18 mouse cellular contexts compared by ENCODE assay signal in genomic region chr10:128935826-128936440, GRCm38 (mm10). TPM values are rescaled to one million over a fixed set of nuclear protein-coding genes. Genes with fewer than 3 reads are reported as not detected.
DNase-seq lines count a peak whose midpoint lies in the region; ATAC-seq and TF ChIP-seq lines count a peak whose summit lies in the region.
"Had no signal": no experiment of that assay in that cellular context is flagged by ENCODE, and none has a peak within 500 bp of the region (broad histone marks: within the 10 kb centered on the region; RNA-seq: fewer than 3 reads in every experiment).

No protein-coding gene starts in this region.

- no peak overlapping the region for H3K9ac ChIP-seq in hindbrain, embryonic 13.5 days
- H3K9ac ChIP-seq in hindbrain, embryonic 11.5 days (ENCODE audit: low read depth, low read length), result no peak overlapping the region
- no peak overlapping the region for H3K9ac ChIP-seq in heart, postnatal 0 days (replicated peaks; ENCODE audit: low read depth, low read length)
- H3K9ac ChIP-seq: limb, embryonic 13.5 days; lung, embryonic 14.5 days had no signal

- no peak for TF ChIP-seq CTCF in C2C12 (IDR thresholded peaks at IDR 0.05; ENCODE audit: control insufficient read depth, insufficient read depth, insufficient read length)
- no peak for TF ChIP-seq CTCF in heart, postnatal 0 days (IDR thresholded peaks at IDR 0.05; ENCODE audit: low read depth)

- H3K36me3 ChIP-seq in hindbrain, embryonic 13.5 days, result no peaks in the 10 kb centered on the region
- H3K36me3 ChIP-seq in hindbrain, embryonic 11.5 days (ENCODE audit: control insufficient read depth, insufficient read depth, low read length), result no peaks in the 10 kb centered on the region
- H3K36me3 ChIP-seq in C2C12 (ENCODE audit: control insufficient read depth, insufficient read depth), result peaks cover 13% of the 10 kb centered on the region
- no peaks in the 10 kb centered on the region for H3K36me3 ChIP-seq in heart, postnatal 0 days (replicated peaks; ENCODE audit: control insufficient read depth, insufficient read depth, low read length)
- H3K36me3 ChIP-seq: limb, embryonic 13.5 days had no signal

- peaks cover 59% of the 10 kb centered on the region for H3K27me3 ChIP-seq in hindbrain, embryonic 13.5 days
- peaks cover 28% of the 10 kb centered on the region; the same call in 1 of the 2 replicates for H3K27me3 ChIP-seq in hindbrain, embryonic 11.5 days (ENCODE audit: control insufficient read depth, insufficient read depth, low read length)
- no peaks in the 10 kb centered on the region for H3K27me3 ChIP-seq in C2C12 (ENCODE audit: control insufficient read depth, insufficient read depth, insufficient read length)
- peaks cover 14% of the 10 kb centered on the region; the same call in 1 of the 2 replicates for H3K27me3 ChIP-seq in heart, postnatal 0 days (ENCODE audit: control insufficient read depth, insufficient read depth, low read length)

- no peak for DNase-seq in hindbrain, embryonic 11.5 days (ENCODE audit: low spot score)
- peak; percentile 66 for DNase-seq in cerebellum, adult 9-11 months
- DNase-seq in heart, postnatal 0 days (ENCODE audit: low spot score), result no peak
- no peak for DNase-seq in B cell, adult 2 months
- DNase-seq: adrenal gland, postnatal 36 days; lung, embryonic 14.5 days; right cerebral cortex, postnatal 4 days had no signal

- peak overlapping the region; percentile 77 for H3ac ChIP-seq in C2C12 (ENCODE audit: control insufficient read depth, insufficient read length, low read depth)

- no peak for TF ChIP-seq EP300 in heart, postnatal 0 days (IDR thresholded peaks at IDR 0.05; ENCODE audit: low read depth)

- H3K4me1 ChIP-seq in hindbrain, embryonic 13.5 days (replicated peaks), result peaks cover 16% of the 10 kb centered on the region
- no peaks in the 10 kb centered on the region for H3K4me1 ChIP-seq in hindbrain, embryonic 11.5 days (replicated peaks; ENCODE audit: control insufficient read depth, insufficient read depth, low read length)
- peaks cover 23% of the 10 kb centered on the region; the same call in 1 of the 2 replicates for H3K4me1 ChIP-seq in heart, postnatal 0 days (ENCODE audit: control insufficient read depth, insufficient read depth)

- H3K4me2 ChIP-seq in hindbrain, embryonic 13.5 days, result peak overlapping the region; percentile 22
- no peak overlapping the region for H3K4me2 ChIP-seq in hindbrain, embryonic 11.5 days (replicated peaks; ENCODE audit: low read depth, low read length)
- H3K4me2 ChIP-seq in heart, postnatal 0 days (ENCODE audit: low read depth, low read length), result peak overlapping the region; percentile 81
- H3K4me2 ChIP-seq: limb, embryonic 13.5 days; lung, embryonic 14.5 days; midbrain, embryonic 11.5 days had no signal

- H3K9me3 ChIP-seq in hindbrain, embryonic 13.5 days, result no peaks in the 10 kb centered on the region
- no peaks in the 10 kb centered on the region for H3K9me3 ChIP-seq in hindbrain, embryonic 11.5 days (ENCODE audit: control insufficient read depth, low read length)
- no peaks in the 10 kb centered on the region for H3K9me3 ChIP-seq in heart, postnatal 0 days (replicated peaks; ENCODE audit: control insufficient read depth, low read length)
- H3K9me3 ChIP-seq: limb, embryonic 13.5 days had no signal

- peaks cover 35% of the 10 kb centered on the region for H3K79me3 ChIP-seq in C2C12 (ENCODE audit: low read depth)

- WGBS in hindbrain, embryonic 13.5 days, result 71% methylated on average over 8 of the region's 8 CpGs
- WGBS in hindbrain, embryonic 11.5 days, result 71% methylated on average over 8 of the region's 8 CpGs
- WGBS in heart, postnatal 0 days, result 76% methylated on average over 8 of the region's 8 CpGs

- H3K79me2 ChIP-seq in C2C12 (ENCODE audit: control insufficient read depth, insufficient read depth), result peaks cover 67% of the 10 kb centered on the region

- no peak overlapping the region for H3K27ac ChIP-seq in hindbrain, embryonic 13.5 days
- no peak overlapping the region for H3K27ac ChIP-seq in hindbrain, embryonic 11.5 days (ENCODE audit: low read depth, low read length)
- no peak overlapping the region for H3K27ac ChIP-seq in heart, postnatal 0 days (ENCODE audit: low read depth)
- H3K27ac ChIP-seq: limb, embryonic 13.5 days had no signal

- no peak for ATAC-seq in hindbrain, embryonic 13.5 days (ENCODE audit: low FRiP score)
- no peak for ATAC-seq in hindbrain, embryonic 11.5 days (ENCODE audit: low FRiP score)
- ATAC-seq in heart, postnatal 0 days (ENCODE audit: insufficient read depth, low read depth), result no peak
- ATAC-seq in erythroblast, adult 5-6 weeks (replicated peaks; ENCODE audit: low FRiP score, poor library complexity, severe bottlenecking), result no peak
- ATAC-seq in activated CD4-positive, CD25-positive, alpha-beta regulatory T cell, adult 4 months, result no peak

- no peak overlapping the region for H3K4me3 ChIP-seq in hindbrain, embryonic 13.5 days
- H3K4me3 ChIP-seq in hindbrain, embryonic 11.5 days (ENCODE audit: low read depth, low read length), result no peak overlapping the region
- H3K4me3 ChIP-seq in C2C12 (ENCODE audit: insufficient read depth, poor library complexity, severe bottlenecking), result peak overlapping the region; percentile 54
- 0 out of 2 replicates have a peak overlapping the region, but pooled peaks have one; percentile 55 for H3K4me3 ChIP-seq in heart, postnatal 0 days (ENCODE audit: low read depth, low read length)
- H3K4me3 ChIP-seq: limb, embryonic 13.5 days had no signal

TF ChIP-seq in C2C12, 6 proteins besides CTCF, POLR2A, EP300 and RAD21 (continues in another document):
- TF ChIP-seq CEBPB (IDR thresholded peaks at IDR 0.05; ENCODE audit: low read depth) (no peak), USF1 (IDR thresholded peaks at IDR 0.05; ENCODE audit: low read depth) (no peak), FOSL1 (IDR thresholded peaks at IDR 0.05; ENCODE audit: insufficient read depth, low read length, poor library complexity, severe bottlenecking) (no peak)

RNA-seq across cellular contexts. Expression of gene Itga7, which starts 2.3 kb away (rescaled TPM):
- 5.2 and 6.3 TPM in 2 replicates for polyA plus RNA-seq in hindbrain, embryonic 13.5 days (2015; fragmentation: Nextera tagmentation; extraction: Ambion mirVana)
- polyA plus RNA-seq in hindbrain, embryonic 11.5 days (2014; fragmentation: Nextera tagmentation; extraction: Ambion mirVana), result 1.7 and 3.0 TPM in 2 replicates
- polyA plus RNA-seq in C2C12 (2012; fragmentation: generic; extraction: Trizol), result 100 TPM
- 22.3 and 41.4 TPM in 2 replicates for total RNA-seq in heart, postnatal 0 days (2014; rRNA removed; ENCODE audit: low replicate concordance)
- 18.5 and 22.7 TPM in 2 replicates for polyA plus RNA-seq in heart, postnatal 0 days (2015; fragmentation: Nextera tagmentation; extraction: Ambion mirVana)
- not detected in 2 replicates for total RNA-seq in erythroblast, adult 5-6 weeks (2015; ENCODE audit: low replicate concordance)
- not detected in 2 replicates for total RNA-seq in erythroblast, adult 5-6 weeks (2017; ENCODE audit: low replicate concordance)
- polyA plus RNA-seq in activated CD4-positive, CD25-positive, alpha-beta regulatory T cell, adult 4 months (2017; shearing (Covaris generic)), result 1 to 10 TPM; 2.9 to 6.1 TPM
- total RNA-seq: hematopoietic stem cell, adult 5-6 weeks had no signal

RNA-seq across cellular contexts. Expression of gene Bloc1s1, which starts 12.1 kb away (rescaled TPM):
- polyA plus RNA-seq in hindbrain, embryonic 13.5 days (2015; fragmentation: Nextera tagmentation; extraction: Ambion mirVana), result 281 and 286 TPM in 2 replicates
- polyA plus RNA-seq in hindbrain, embryonic 11.5 days (2014; fragmentation: Nextera tagmentation; extraction: Ambion mirVana), result 260 and 269 TPM in 2 replicates
- polyA plus RNA-seq in C2C12 (2012; fragmentation: generic; extraction: Trizol), result 204 TPM
- 121 and 130 TPM in 2 replicates for total RNA-seq in heart, postnatal 0 days (2014; rRNA removed; ENCODE audit: low replicate concordance)
- 292 and 295 TPM in 2 replicates for polyA plus RNA-seq in heart, postnatal 0 days (2015; fragmentation: Nextera tagmentation; extraction: Ambion mirVana)
- 25.4 and 37.0 TPM in 2 replicates for total RNA-seq in erythroblast, adult 5-6 weeks (2015; ENCODE audit: low replicate concordance)
- 22.7 and 24.7 TPM in 2 replicates for total RNA-seq in erythroblast, adult 5-6 weeks (2017; ENCODE audit: low replicate concordance)
- polyA plus RNA-seq in activated CD4-positive, CD25-positive, alpha-beta regulatory T cell, adult 4 months (2017; shearing (Covaris generic)), result 100 to 1,000 TPM; 218 to 252 TPM

RNA-seq across cellular contexts. Expression of gene Rdh5, which starts 13.2 kb away (rescaled TPM):
- polyA plus RNA-seq in hindbrain, embryonic 13.5 days (2015; fragmentation: Nextera tagmentation; extraction: Ambion mirVana), result 16.6 and 19.3 TPM in 2 replicates
- polyA plus RNA-seq in hindbrain, embryonic 11.5 days (2014; fragmentation: Nextera tagmentation; extraction: Ambion mirVana), result 11.6 and 12.1 TPM in 2 replicates
- polyA plus RNA-seq in C2C12 (2012; fragmentation: generic; extraction: Trizol), result 12.6 TPM
- total RNA-seq in heart, postnatal 0 days (2014; rRNA removed; ENCODE audit: low replicate concordance), result 7.6 and 14.3 TPM in 2 replicates
- polyA plus RNA-seq in heart, postnatal 0 days (2015; fragmentation: Nextera tagmentation; extraction: Ambion mirVana), result 9.3 and 11.1 TPM in 2 replicates
- total RNA-seq in erythroblast, adult 5-6 weeks (2015; ENCODE audit: low replicate concordance), result 5.0 TPM in 1 of 2 replicates, not detected in the other
- 1.1 TPM in 1 of 2 replicates, not detected in the other for total RNA-seq in erythroblast, adult 5-6 weeks (2017; ENCODE audit: low replicate concordance)
- 1 to 10 TPM; 5.7 to 8.9 TPM for polyA plus RNA-seq in activated CD4-positive, CD25-positive, alpha-beta regulatory T cell, adult 4 months (2017; shearing (Covaris generic))

RNA-seq across cellular contexts. Expression of gene Mettl7b, which starts 24.9 kb away (rescaled TPM):
- polyA plus RNA-seq in hindbrain, embryonic 13.5 days (2015; fragmentation: Nextera tagmentation; extraction: Ambion mirVana), result not detected in 2 replicates
- polyA plus RNA-seq in hindbrain, embryonic 11.5 days (2014; fragmentation: Nextera tagmentation; extraction: Ambion mirVana), result not detected in 2 replicates
- not detected for polyA plus RNA-seq in C2C12 (2012; fragmentation: generic; extraction: Trizol)
- not detected in 2 replicates for total RNA-seq in heart, postnatal 0 days (2014; rRNA removed; ENCODE audit: low replicate concordance)
- not detected in 2 replicates for polyA plus RNA-seq in heart, postnatal 0 days (2015; fragmentation: Nextera tagmentation; extraction: Ambion mirVana)
- not detected in 2 replicates for total RNA-seq in erythroblast, adult 5-6 weeks (2015; ENCODE audit: low replicate concordance)
- not detected in 2 replicates for total RNA-seq in erythroblast, adult 5-6 weeks (2017; ENCODE audit: low replicate concordance)
- not detected for polyA plus RNA-seq in activated CD4-positive, CD25-positive, alpha-beta regulatory T cell, adult 4 months (2017; shearing (Covaris generic))
- total RNA-seq: CH12.LX; hematopoietic stem cell, adult 5-6 weeks; layer of hippocampus, postnatal 25 days; neutrophil, adult 5-6 weeks had no signal
- polyA plus RNA-seq: frontal cortex, adult 2 months; lung, embryonic 14.5 days; midbrain, embryonic 11.5 days had no signal

RNA-seq across cellular contexts. Expression of gene Cd63, which starts 35.1 kb away (rescaled TPM):
- polyA plus RNA-seq in hindbrain, embryonic 13.5 days (2015; fragmentation: Nextera tagmentation; extraction: Ambion mirVana), result 198 and 229 TPM in 2 replicates
- 215 and 216 TPM in 2 replicates for polyA plus RNA-seq in hindbrain, embryonic 11.5 days (2014; fragmentation: Nextera tagmentation; extraction: Ambion mirVana)
- 2,043 TPM for polyA plus RNA-seq in C2C12 (2012; fragmentation: generic; extraction: Trizol)
- 32.9 and 72.6 TPM in 2 replicates for total RNA-seq in heart, postnatal 0 days (2014; rRNA removed; ENCODE audit: low replicate concordance)
- polyA plus RNA-seq in heart, postnatal 0 days (2015; fragmentation: Nextera tagmentation; extraction: Ambion mirVana), result 381 and 398 TPM in 2 replicates
- 90.9 and 115 TPM in 2 replicates for total RNA-seq in erythroblast, adult 5-6 weeks (2015; ENCODE audit: low replicate concordance)
- 27.2 and 35.5 TPM in 2 replicates for total RNA-seq in erythroblast, adult 5-6 weeks (2017; ENCODE audit: low replicate concordance)
- polyA plus RNA-seq in activated CD4-positive, CD25-positive, alpha-beta regulatory T cell, adult 4 months (2017; shearing (Covaris generic)), result under 1 TPM; 0.69 to 0.92 TPM
- total RNA-seq: CH12.LX had no signal

Comparison
In these comparisons a context has a peak if more than half of its experiments do, and no peak if none do; other contexts are left out.
1. H3K4me3 ChIP-seq: peak in C2C12 (single experiment) and heart, postnatal 0 days (single experiment); none in hindbrain, embryonic 13.5 days (single experiment) and hindbrain, embryonic 11.5 days (single experiment).